Mouse (Mus musculus): ENCODE data around the gene Rarg.
A peak's percentile ranks its signal among the peaks of the same experiment; 100 is the strongest.

The Rarg gene

GRCm38 (mm10) chr15:102257202-102258075 lies at the start of gene Rarg:
Gene Rarg, minus strand, starts transcription at chr15:102257517.
- DNase-seq (ENCODE audit: low read depth, low spot score) = no peak

GRCm38 (mm10) chr15:102302542-102302941 lies 45.2 kb upstream of the Rarg start:
- DNase-seq (ENCODE audit: low read depth, low spot score) = no peak

- no peak for DNase-seq (ENCODE audit: low read depth, low spot score)
Measured at GRCm38 (mm10) chr15:102296368-102297006, 39.2 kb upstream of the Rarg start.

- DNase-seq (ENCODE audit: low read depth, low spot score) = peak; percentile 77
Measured at GRCm38 (mm10) chr15:102295633-102296367, 38.5 kb upstream of the Rarg start, which contains the start of gene Espl1. Gene Espl1, plus strand, starts transcription at chr15:102296266.

- peak; percentile 21 for DNase-seq (ENCODE audit: low read depth, low spot score)
Measured at GRCm38 (mm10) chr15:102287395-102287794, 30.1 kb upstream of the Rarg start.

- DNase-seq (ENCODE audit: low read depth, low spot score) = no peak
Measured at GRCm38 (mm10) chr15:102283648-102284047, 26.3 kb upstream of the Rarg start.

GRCm38 (mm10) chr15:102282463-102283292 lies 25.4 kb upstream of the Rarg start:
- no peak for DNase-seq (ENCODE audit: low read depth, low spot score)

GRCm38 (mm10) chr15:102280623-102281022 lies 23.3 kb upstream of the Rarg start:
- DNase-seq (ENCODE audit: low read depth, low spot score) = no peak

- DNase-seq (ENCODE audit: low read depth, low spot score) = no peak
Measured at GRCm38 (mm10) chr15:102279783-102280520, 22.6 kb upstream of the Rarg start.

GRCm38 (mm10) chr15:102279092-102279782 lies 21.9 kb upstream of the Rarg start, which contains the start of gene Mfsd5:
Gene Mfsd5, plus strand, starts transcription at chr15:102279454.
- peak; percentile 60 for DNase-seq (ENCODE audit: low read depth, low spot score)

GRCm38 (mm10) chr15:102278726-102279091 lies 21.4 kb upstream of the Rarg start:
- DNase-seq (ENCODE audit: low read depth, low spot score) = no peak

- no peak for DNase-seq (ENCODE audit: low read depth, low spot score)
Measured at GRCm38 (mm10) chr15:102273982-102274716, 16.8 kb upstream of the Rarg start.

GRCm38 (mm10) chr15:102271441-102271840 lies 14.1 kb upstream of the Rarg start:
- DNase-seq (ENCODE audit: low read depth, low spot score) = no peak

- no peak for DNase-seq (ENCODE audit: low read depth, low spot score)
Measured at GRCm38 (mm10) chr15:102270274-102270960, 13.1 kb upstream of the Rarg start, which contains the start of gene Gm9918. Gene Gm9918, plus strand, starts transcription at chr15:102270563.

- no peak for DNase-seq (ENCODE audit: low read depth, low spot score)
Measured at GRCm38 (mm10) chr15:102265548-102265947, 8.2 kb upstream of the Rarg start.

- DNase-seq (ENCODE audit: low read depth, low spot score) = no peak
Measured at GRCm38 (mm10) chr15:102263037-102263436, 5.7 kb upstream of the Rarg start.

- no peak for DNase-seq (ENCODE audit: low read depth, low spot score)
Measured at GRCm38 (mm10) chr15:102262582-102262981, 5.3 kb upstream of the Rarg start.

GRCm38 (mm10) chr15:102258581-102259253 lies 1.4 kb upstream of the Rarg start:
- DNase-seq (ENCODE audit: low read depth, low spot score) = no peak
